9 mouse cellular contexts compared by ENCODE assay signal in genomic region chr10:79649070-79649751, GRCm38 (mm10). TPM values are rescaled to one million over a fixed set of nuclear protein-coding genes. Genes with fewer than 3 reads are reported as not detected.
DNase-seq lines count a peak whose midpoint lies in the region; ATAC-seq and TF ChIP-seq lines count a peak whose summit lies in the region.
"Had no signal": no experiment of that assay in that cellular context is flagged by ENCODE, and none has a peak within 500 bp of the region (broad histone marks: within the 10 kb centered on the region; RNA-seq: fewer than 3 reads in every experiment).

No protein-coding gene starts in this region.

- H3K9me3 ChIP-seq in ES-Bruce4 (replicated peaks; ENCODE audit: control insufficient read depth, insufficient read depth, low read length, poor library complexity, severe bottlenecking) = no peaks in the 10 kb centered on the region
- no peaks in the 10 kb centered on the region for H3K9me3 ChIP-seq in embryonic facial prominence, embryonic 11.5 days (replicated peaks; ENCODE audit: control insufficient read depth, low read length)
- H3K9me3 ChIP-seq: heart, embryonic 13.5 days had no signal

- TF ChIP-seq CTCF in ES-Bruce4 (IDR thresholded peaks at IDR 0.05; ENCODE audit: low read depth, low read length) = peak; percentile 97
- TF ChIP-seq CTCF in lung, adult 2 months (IDR thresholded peaks at IDR 0.05; ENCODE audit: insufficient read depth, low read length) = peak; percentile 95

- no peaks in the 10 kb centered on the region for H3K36me3 ChIP-seq in ES-Bruce4 (ENCODE audit: control insufficient read depth, insufficient read depth, low read length, poor library complexity, severe bottlenecking)
- H3K36me3 ChIP-seq in embryonic facial prominence, embryonic 11.5 days (replicated peaks; ENCODE audit: control insufficient read depth, insufficient read depth, low read depth, low read length) = no peaks in the 10 kb centered on the region
- H3K36me3 ChIP-seq: heart, embryonic 13.5 days had no signal

- H3K27me3 ChIP-seq in ES-Bruce4 (ENCODE audit: control insufficient read depth, insufficient read depth, low read length, poor library complexity, severe bottlenecking) = no peaks in the 10 kb centered on the region
- no peaks in the 10 kb centered on the region for H3K27me3 ChIP-seq in embryonic facial prominence, embryonic 11.5 days (ENCODE audit: control insufficient read depth, insufficient read depth, low read length)

- ATAC-seq in embryonic facial prominence, embryonic 11.5 days (replicated peaks; ENCODE audit: insufficient number of reproducible peaks, low FRiP score, low TSS enrichment, low read depth) = peak; percentile 44

- no peak overlapping the region for H3K27ac ChIP-seq in ES-Bruce4 (ENCODE audit: insufficient read depth, low read length)
- no peak overlapping the region for H3K27ac ChIP-seq in embryonic facial prominence, embryonic 11.5 days (replicated peaks; ENCODE audit: low read depth, low read length)
- H3K27ac ChIP-seq: heart, embryonic 13.5 days had no signal

- no peaks in the 10 kb centered on the region for H3K4me1 ChIP-seq in ES-Bruce4 (ENCODE audit: control insufficient read depth, insufficient read depth, low read length)
- H3K4me1 ChIP-seq in embryonic facial prominence, embryonic 11.5 days (ENCODE audit: control insufficient read depth, insufficient read depth, low read length) = no peaks in the 10 kb centered on the region
- H3K4me1 ChIP-seq in lung, adult 2 months (ENCODE audit: control insufficient read depth, insufficient read depth, low read length) = no peaks in the 10 kb centered on the region
- H3K4me1 ChIP-seq: heart, embryonic 13.5 days had no signal

- DNase-seq in adrenal gland, postnatal 25 days = peak; percentile 71
- peak; percentile 88 for DNase-seq in embryonic facial prominence, embryonic 11.5 days (ENCODE audit: low spot score)
- peak; percentile 78 to 87 for DNase-seq in heart, postnatal 10 days
- DNase-seq in kidney, postnatal 14 days = peak; percentile 75
- peak; percentile 54 for DNase-seq in lung, adult 2 months
- peak; percentile 77 for DNase-seq in ovary, postnatal 14 days (ENCODE audit: low spot score)
- DNase-seq in thymus, postnatal 4 days = peak; percentile 82

- H3K4me3 ChIP-seq in ES-Bruce4 (ENCODE audit: low read depth, low read length) = no peak overlapping the region
- no peak overlapping the region for H3K4me3 ChIP-seq in embryonic facial prominence, embryonic 11.5 days (ENCODE audit: low read depth, low read length)
- no peak overlapping the region for H3K4me3 ChIP-seq in lung, adult 2 months (replicated peaks; ENCODE audit: extremely low read depth, low read depth, low read length)
- H3K4me3 ChIP-seq: heart, embryonic 13.5 days had no signal

- no peak for TF ChIP-seq POLR2A in ES-Bruce4 (IDR thresholded peaks at IDR 0.05; ENCODE audit: insufficient read depth, low read length)
- no peak for TF ChIP-seq POLR2A in lung, adult 2 months (IDR thresholded peaks at IDR 0.05; ENCODE audit: borderline replicate concordance, extremely low read depth, low read depth, low read length)

- intact Hi-C loops in heart, postnatal 10 days (cut with DNase I) = loop anchor here (1.0 kb wide), 1 partner anchor 54 kb away; no protein-coding TSS in a partner anchor

- WGBS in embryonic facial prominence, embryonic 11.5 days = 27% methylated on average over 7 of the region's 7 CpGs
- 26% methylated on average over 7 of the region's 7 CpGs for WGBS in lung, adult 2 months

- no peak for TF ChIP-seq EP300 in ES-Bruce4 (IDR thresholded peaks at IDR 0.05; ENCODE audit: insufficient read depth, low read depth, low read length)

- H3K9ac ChIP-seq in ES-Bruce4 (ENCODE audit: low read depth, poor library complexity, severe bottlenecking) = no peak overlapping the region
- H3K9ac ChIP-seq in embryonic facial prominence, embryonic 11.5 days (replicated peaks; ENCODE audit: low read length) = no peak overlapping the region
- H3K9ac ChIP-seq: heart, embryonic 13.5 days had no signal

- H3K4me2 ChIP-seq in embryonic facial prominence, embryonic 11.5 days (ENCODE audit: low read depth, low read length) = no peak overlapping the region
- H3K4me2 ChIP-seq: heart, embryonic 13.5 days had no signal

RNA-seq across cellular contexts. Expression of gene Odf3l2, which starts 3.7 kb away (rescaled TPM):
- not detected in 2 replicates for polyA plus RNA-seq in ES-Bruce4 (2011; ENCODE audit: insufficient read depth, insufficient read length, low read depth, missing spikeins)
- total RNA-seq in adrenal gland, postnatal 25 days (2021) = not detected in 2 replicates
- polyA plus RNA-seq in embryonic facial prominence, embryonic 11.5 days (2014; fragmentation: Nextera tagmentation; extraction: Ambion mirVana) = not detected in 2 replicates
- not detected for total RNA-seq in heart, postnatal 10 days (2021)
- polyA plus RNA-seq in lung, adult 2 months (2012; rRNA removed) = not detected in 2 replicates
- polyA plus RNA-seq: heart, embryonic 13.5 days had no signal

RNA-seq across cellular contexts. Expression of gene Shc2, which starts 11.5 kb away (rescaled TPM):
- 4.6 and 4.7 TPM in 2 replicates for polyA plus RNA-seq in ES-Bruce4 (2011; ENCODE audit: insufficient read depth, insufficient read length, low read depth, missing spikeins)
- total RNA-seq in adrenal gland, postnatal 25 days (2021) = 3.5 and 4.4 TPM in 2 replicates
- polyA plus RNA-seq in embryonic facial prominence, embryonic 11.5 days (2014; fragmentation: Nextera tagmentation; extraction: Ambion mirVana) = 9.8 and 10.5 TPM in 2 replicates
- 1 to 10 TPM; 4.5 to 4.8 TPM for total RNA-seq in heart, postnatal 10 days (2021)
- 2.4 and 2.7 TPM in 2 replicates for polyA plus RNA-seq in lung, adult 2 months (2012; rRNA removed)

RNA-seq across cellular contexts. Expression of gene Madcam1, which starts 15.1 kb away (rescaled TPM):
- polyA plus RNA-seq in ES-Bruce4 (2011; ENCODE audit: insufficient read depth, insufficient read length, low read depth, missing spikeins) = 1.9 and 2.6 TPM in 2 replicates
- total RNA-seq in adrenal gland, postnatal 25 days (2021) = not detected in 2 replicates
- 3.9 and 5.5 TPM in 2 replicates for polyA plus RNA-seq in embryonic facial prominence, embryonic 11.5 days (2014; fragmentation: Nextera tagmentation; extraction: Ambion mirVana)
- under 1 TPM; 0.24 to 0.60 TPM for total RNA-seq in heart, postnatal 10 days (2021)
- polyA plus RNA-seq in lung, adult 2 months (2012; rRNA removed) = 0.13 TPM in 1 of 2 replicates, not detected in the other

RNA-seq across cellular contexts. Expression of gene Tpgs1, which starts 20.0 kb away (rescaled TPM):
- 11.3 and 14.5 TPM in 2 replicates for polyA plus RNA-seq in ES-Bruce4 (2011; ENCODE audit: insufficient read depth, insufficient read length, low read depth, missing spikeins)
- 35.0 and 36.5 TPM in 2 replicates for total RNA-seq in adrenal gland, postnatal 25 days (2021)
- 65.6 and 67.3 TPM in 2 replicates for polyA plus RNA-seq in embryonic facial prominence, embryonic 11.5 days (2014; fragmentation: Nextera tagmentation; extraction: Ambion mirVana)
- total RNA-seq in heart, postnatal 10 days (2021) = 10 to 100 TPM; 24.3 to 24.4 TPM
- 70.4 and 84.7 TPM in 2 replicates for polyA plus RNA-seq in lung, adult 2 months (2012; rRNA removed)

RNA-seq across cellular contexts. Expression of gene Cdc34, which starts 32.8 kb away (rescaled TPM):
- polyA plus RNA-seq in ES-Bruce4 (2011; ENCODE audit: insufficient read depth, insufficient read length, low read depth, missing spikeins) = 299 and 319 TPM in 2 replicates
- 78.6 and 89.8 TPM in 2 replicates for total RNA-seq in adrenal gland, postnatal 25 days (2021)
- 150 and 157 TPM in 2 replicates for polyA plus RNA-seq in embryonic facial prominence, embryonic 11.5 days (2014; fragmentation: Nextera tagmentation; extraction: Ambion mirVana)
- total RNA-seq in heart, postnatal 10 days (2021) = 100 to 1,000 TPM; 152 to 159 TPM
- polyA plus RNA-seq in lung, adult 2 months (2012; rRNA removed) = 112 and 121 TPM in 2 replicates
